Mouse (Mus musculus) hindbrain, postnatal 0 days (tissue): ENCODE results near the gene Il22. TPM values are rescaled to one million over a fixed set of nuclear protein-coding genes. Genes with fewer than 3 reads are reported as not detected.
A peak's percentile ranks its signal among the peaks of the same experiment; 100 is the strongest.
"Not testable (repeated sequence)": the region's sequence is repeated elsewhere in the genome, so short reads cannot be mapped to it uniquely, and the experiment has no call there.

Experiments
- ATAC-seq: fragments of 200-750 bp; cut with Nextera tagmentation; 2 replicates; pipeline ENCODE4 v1.8.0; 2017; ENCODE audit warnings: mild to moderate bottlenecking, moderate TSS enrichment, moderate library complexity
- DNase-seq: peaks from one replicate; pipeline ENCODE4 v3.0.0-alpha.2; 2015; ENCODE audit warnings: low spot score
- H3K27ac ChIP-seq: fragments of 300-500 bp; sonication (generic); 2 replicates; pipeline ENCODE4 v1.5.1; 2014; ENCODE audit warnings: mild to moderate bottlenecking
- H3K27me3 ChIP-seq: fragments of 300-500 bp; sonication (generic); 2 replicates; pipeline ENCODE4 v1.6.1; 2014; ENCODE audit warnings: low read length, mixed read lengths; ENCODE audit not compliant: insufficient read depth
- H3K36me3 ChIP-seq: fragments of 300-500 bp; sonication (generic); 2 replicates; pipeline ENCODE4 v1.6.1; 2014; ENCODE audit warnings: low read length, mixed read lengths; ENCODE audit not compliant: insufficient read depth
- H3K4me1 ChIP-seq: fragments of 300-500 bp; sonication (generic); 2 replicates; pipeline ENCODE4 v1.6.1; 2014; ENCODE audit warnings: antibody characterized with exemption, low read length, mixed read lengths; ENCODE audit not compliant: insufficient read depth
- H3K4me2 ChIP-seq: fragments of 300-500 bp; sonication (generic); 2 replicates; pipeline ENCODE4 v1.6.1; 2014; ENCODE audit warnings: low read depth, mild to moderate bottlenecking, low read length, moderate library complexity, mixed read lengths
- H3K4me3 ChIP-seq: fragments of 300-500 bp; sonication (generic); 2 replicates; pipeline ENCODE4 v1.5.1; 2014; ENCODE audit warnings: low read length
- H3K9ac ChIP-seq: fragments of 300-500 bp; sonication (generic); replicated peaks from 2 replicates; pipeline ENCODE4 v1.6.1; 2014; ENCODE audit warnings: mild to moderate bottlenecking, low read length, moderate library complexity, mixed read lengths
- H3K9me3 ChIP-seq: fragments of 300-500 bp; sonication (generic); 2 replicates; pipeline ENCODE4 v1.6.1; 2016; ENCODE audit warnings: low read length, mixed read lengths
- CTCF ChIP-seq: IDR thresholded peaks from 2 replicates; pipeline ENCODE4 v1.5.1; 2016; ENCODE audit warnings: antibody characterized with exemption, control low read depth, low read depth
- WGBS: fragments of 180-500 bp; shearing (Covaris S2); extraction: QIAGEN DNeasy Blood & Tissue Kit; methylation state at CpG from one replicate; pipeline ENCODE4 v1.1.7; 2014; 5-methylcytosine and 5-hydroxymethylcytosine counted together
- polyA plus RNA-seq: library from polyadenylated mRNA; unstranded; fragments of >200 nt; fragmentation: Nextera tagmentation; extraction: Ambion mirVana; gene quantifications from 2 replicates; pipeline ENCODE4 v1.2.1, GENCODE M21; 2015
- total RNA-seq: library from RNA; depleted of rRNA; stranded (reverse); fragments of >200 nt; gene quantifications from 2 replicates; pipeline ENCODE4 v1.2.3, GENCODE M21; 2014

Il22 gene
- total and polyA plus RNA-seq, 2 experiments from 2014 or later, result 2.0 TPM; not detected in 1

DNA sequence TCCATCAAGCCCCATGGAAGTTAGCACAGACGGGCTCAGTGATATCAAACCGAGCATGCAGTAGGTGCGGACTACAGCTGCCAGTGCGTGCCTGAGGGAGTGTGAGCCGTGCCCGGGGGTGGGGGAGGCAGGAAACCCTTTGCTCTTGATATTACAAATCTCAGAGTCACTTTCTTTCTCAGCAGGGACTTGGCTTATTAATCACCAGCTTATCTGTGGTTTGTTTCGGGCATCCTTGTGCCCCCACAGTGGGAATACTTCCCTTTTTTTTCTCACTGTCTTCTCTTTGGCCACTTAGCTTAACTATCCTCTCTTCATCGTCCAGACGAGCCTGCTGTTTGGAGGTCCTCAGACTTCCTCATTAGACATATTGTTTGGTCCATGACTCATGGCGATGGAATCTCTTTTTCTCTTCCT is 26.0 kb upstream of the Il22 start:
- Histone ChIP-seq H3K9ac (no peak overlapping the region), H3K9me3 (no peaks in the 10 kb centered on the region), H3K27me3 (no peaks in the 10 kb centered on the region), H3K4me2 (no peak overlapping the region), H3K36me3 (no peaks in the 10 kb centered on the region), H3K4me1 (no peaks in the 10 kb centered on the region), H3K27ac (no peak overlapping the region), H3K4me3 (no peak overlapping the region)
- TF ChIP-seq CTCF, result no peak
- DNase-seq (no peak), ATAC-seq (no peak)
- WGBS, result 78% methylated on average over 10 of the region's 10 CpGs

DNA sequence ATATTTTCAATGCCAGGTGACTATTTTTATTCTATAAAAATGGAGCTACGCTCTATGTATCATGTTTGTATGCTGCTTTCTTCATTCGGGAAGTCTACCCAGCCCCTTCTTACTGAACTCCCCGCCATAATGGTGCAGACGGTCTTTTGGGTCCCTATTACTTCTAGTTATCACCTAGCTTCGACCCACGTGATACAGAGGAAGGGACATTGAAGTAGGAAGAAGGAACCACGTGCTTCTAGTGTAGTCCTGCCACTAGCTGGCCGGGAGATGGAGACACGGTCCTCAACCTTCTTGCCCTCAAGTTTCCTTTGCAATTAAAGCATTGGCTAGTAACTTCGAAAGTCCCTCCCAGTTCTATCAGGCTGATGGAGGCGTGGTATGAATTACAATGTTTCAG is 25.5 kb upstream of the Il22 start:
- H3K36me3 ChIP-seq, result no peaks in the 10 kb centered on the region
- no peaks in the 10 kb centered on the region for H3K9me3 ChIP-seq
- no peak overlapping the region for H3K27ac ChIP-seq
- no peaks in the 10 kb centered on the region for H3K4me1 ChIP-seq
- no peak overlapping the region for H3K4me3 ChIP-seq
- H3K4me2 ChIP-seq, result no peak overlapping the region
- H3K9ac ChIP-seq, result no peak overlapping the region
- DNase-seq, result no peak
- ATAC-seq, result no peak
- 88% methylated on average over 11 of the region's 11 CpGs for WGBS
- H3K27me3 ChIP-seq, result no peaks in the 10 kb centered on the region
- no peak for TF ChIP-seq CTCF

DNA sequence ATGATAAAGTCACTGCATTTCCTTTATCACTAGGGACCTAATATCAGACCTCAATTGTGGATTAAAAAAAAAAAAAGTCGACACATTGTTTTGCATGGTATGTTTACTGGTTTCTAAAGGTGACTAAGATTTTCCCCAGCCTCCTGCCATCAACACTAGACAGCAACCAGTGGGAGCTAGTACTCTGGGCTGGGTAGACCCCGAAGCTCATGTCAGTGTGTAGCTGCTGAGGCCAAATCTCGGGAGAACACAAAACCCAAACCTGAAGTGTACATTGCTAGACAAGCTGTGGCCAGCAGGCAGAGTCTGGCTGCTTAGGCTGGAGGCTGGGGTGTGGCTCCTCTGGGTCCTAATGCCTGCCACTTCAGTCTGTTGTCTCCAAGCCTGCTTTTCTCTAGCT is 9.6 kb upstream of the Il22 start:
- WGBS, result 29% methylated on average over 3 of the region's 3 CpGs
- H3K27me3 ChIP-seq, DNase-seq: not testable (repeated sequence)

DNA sequence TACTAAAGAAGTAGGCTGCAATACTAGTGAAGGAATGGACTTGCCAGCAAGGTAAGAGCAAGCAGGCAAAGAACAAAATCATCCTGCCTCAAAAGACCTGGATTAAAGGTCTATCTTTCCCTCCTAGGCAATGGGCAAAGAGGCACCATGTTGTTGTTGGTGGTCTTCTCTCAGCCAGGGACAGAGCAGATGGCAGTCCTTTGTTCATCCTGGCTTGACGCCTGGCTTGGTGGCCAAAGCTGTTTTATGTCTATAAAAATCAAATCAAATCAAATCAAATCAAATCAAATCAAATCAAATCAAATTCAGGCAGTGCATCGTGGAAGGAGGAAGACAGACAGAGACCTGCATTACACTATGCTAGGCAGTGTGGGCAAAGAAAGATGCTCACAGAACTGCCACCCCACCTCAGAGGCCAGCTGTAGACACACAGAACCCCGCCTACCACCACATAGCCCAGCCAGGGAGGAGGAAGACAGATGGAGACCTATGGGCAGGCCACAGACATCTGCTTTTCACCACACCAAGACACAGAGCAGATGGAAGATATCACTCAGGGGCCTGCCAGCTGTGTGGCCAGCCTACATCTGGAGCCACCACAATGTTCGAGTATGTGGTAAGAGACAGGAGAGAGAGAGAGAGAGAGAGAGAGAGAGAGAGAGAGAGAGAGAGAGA is 11.1 kb downstream of the Il22 start:
- H3K27ac ChIP-seq, H3K4me2 ChIP-seq, H3K9me3 ChIP-seq, H3K4me3 ChIP-seq, H3K9ac ChIP-seq, H3K4me1 ChIP-seq, H3K27me3 ChIP-seq, H3K36me3 ChIP-seq: not testable (repeated sequence)
- WGBS, result 61% methylated on average over 2 of the region's 4 CpGs
- peak; percentile 77 for ATAC-seq
- peak; percentile 39 for DNase-seq

More for the DNA sequence above, 9.6 kb upstream of the Il22 start:
- not testable (repeated sequence) for H3K4me3 ChIP-seq, H3K9me3 ChIP-seq, H3K4me2 ChIP-seq, H3K27ac ChIP-seq, H3K36me3 ChIP-seq, H3K4me1 ChIP-seq, H3K9ac ChIP-seq, ATAC-seq

DNA sequence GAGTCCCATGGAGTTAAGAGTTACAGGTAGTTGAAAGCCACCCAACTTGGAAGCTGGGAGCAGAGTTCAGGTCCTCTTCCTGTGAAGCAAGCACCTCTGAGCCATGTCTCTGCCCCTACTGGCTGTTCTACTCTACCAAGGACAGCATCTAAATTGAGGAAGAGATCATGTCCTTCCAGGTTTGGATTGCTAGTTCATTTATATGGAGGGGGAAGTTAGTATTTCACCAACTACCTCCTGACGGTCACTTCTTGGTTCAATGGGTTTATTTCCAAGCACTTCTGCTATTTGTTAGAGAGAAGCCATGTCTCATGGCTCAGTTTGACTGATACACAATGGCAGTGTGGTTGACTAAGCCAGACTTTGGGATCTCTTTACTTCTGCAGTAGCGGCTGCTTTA is 22.9 kb downstream of the Il22 start:
- H3K36me3 ChIP-seq, H3K4me3 ChIP-seq, DNase-seq, H3K27ac ChIP-seq, ATAC-seq, H3K4me1 ChIP-seq, H3K27me3 ChIP-seq, H3K9ac ChIP-seq, H3K9me3 ChIP-seq, H3K4me2 ChIP-seq: not testable (repeated sequence)
- no CpG with 5 or more reads among the region's 2 CpGs for WGBS

DNA sequence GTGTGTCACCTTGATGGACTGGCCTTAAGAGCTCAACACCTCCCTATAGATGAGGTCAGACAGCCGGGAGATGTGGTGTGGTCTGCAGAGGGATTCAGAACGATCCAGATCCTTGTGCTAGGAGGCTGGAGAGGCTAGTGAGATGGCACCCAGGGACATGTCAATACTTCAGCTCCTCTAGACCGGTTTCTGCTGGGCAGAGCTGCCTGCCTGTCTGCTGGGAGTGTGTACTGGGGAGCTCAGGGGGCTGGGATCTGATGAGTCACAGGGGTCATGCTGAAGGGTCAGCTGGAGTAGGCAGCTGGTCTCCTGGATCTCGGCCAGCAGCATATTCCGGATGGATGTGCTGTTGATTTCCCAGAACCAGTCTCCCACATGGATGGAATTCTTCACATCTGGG is 27.9 kb downstream of the Il22 start:
- H3K4me3 ChIP-seq, H3K4me1 ChIP-seq, H3K9me3 ChIP-seq, H3K36me3 ChIP-seq, ATAC-seq, H3K9ac ChIP-seq, DNase-seq, H3K27me3 ChIP-seq, H3K4me2 ChIP-seq, H3K27ac ChIP-seq: not testable (repeated sequence)
- no CpG with 5 or more reads among the region's 5 CpGs for WGBS

DNA sequence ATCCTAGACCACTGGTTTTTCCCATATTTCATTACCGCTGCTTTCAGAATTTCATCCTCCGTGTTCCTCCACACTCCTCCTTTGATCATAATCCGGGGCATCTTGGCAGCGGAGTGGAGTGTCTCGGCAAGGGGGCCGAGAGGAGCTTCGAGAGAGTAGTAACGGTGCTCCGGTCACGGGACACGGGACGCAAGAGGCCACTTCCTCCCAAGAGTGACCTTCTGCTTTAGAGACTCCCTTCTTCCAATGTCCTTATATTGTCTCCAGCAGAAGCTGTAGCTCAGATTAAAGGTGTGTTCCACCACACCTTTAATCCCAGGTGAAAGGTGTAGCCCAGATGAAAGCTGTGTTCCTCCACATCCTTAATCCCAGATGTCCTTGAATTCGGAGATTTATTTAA is 35.9 kb downstream of the Il22 start, which contains the start of gene Gm32717:
Gene Gm32717 (minus strand): TSS at position 101 of the 400 bp plus-strand sequence.
- not testable (repeated sequence) for H3K9ac ChIP-seq, H3K27me3 ChIP-seq, H3K9me3 ChIP-seq, DNase-seq, H3K4me3 ChIP-seq, H3K4me2 ChIP-seq, ATAC-seq, H3K4me1 ChIP-seq, H3K27ac ChIP-seq, H3K36me3 ChIP-seq
- no CpG with 5 or more reads among the region's 13 CpGs for WGBS
